ENCODE assay signal across 20 mouse cellular contexts in genomic region chr5:116478607-116479371, GRCm38 (mm10). TPM values are rescaled to one million over a fixed set of nuclear protein-coding genes. Genes with fewer than 3 reads are reported as not detected.
DNase-seq lines count a peak whose midpoint lies in the region; ATAC-seq and TF ChIP-seq lines count a peak whose summit lies in the region.
"Had no signal": no experiment of that assay in that cellular context is flagged by ENCODE, and none has a peak within 500 bp of the region (broad histone marks: within the 10 kb centered on the region; RNA-seq: fewer than 3 reads in every experiment).

No protein-coding gene starts in this region.

- no peaks in the 10 kb centered on the region for H3K27me3 ChIP-seq in hindbrain, postnatal 0 days (ENCODE audit: insufficient read depth, low read length)
- H3K27me3 ChIP-seq in hindbrain, embryonic 10.5 days (ENCODE audit: insufficient read depth, poor library complexity, severe bottlenecking): no peaks in the 10 kb centered on the region
- no peaks in the 10 kb centered on the region; the same call in 1 of the 2 replicates for H3K27me3 ChIP-seq in neural tube, embryonic 15.5 days (replicated peaks)
- H3K27me3 ChIP-seq: CH12.LX; hindbrain, embryonic 13.5 days had no signal

- no peak overlapping the region for H3K4me2 ChIP-seq in hindbrain, postnatal 0 days (ENCODE audit: low read depth, low read length)
- no peak overlapping the region for H3K4me2 ChIP-seq in neural tube, embryonic 15.5 days
- H3K4me2 ChIP-seq: hindbrain, embryonic 13.5 days had no signal

- H3K9me3 ChIP-seq in hindbrain, postnatal 0 days (ENCODE audit: low read length): no peaks in the 10 kb centered on the region
- no peaks in the 10 kb centered on the region for H3K9me3 ChIP-seq in hindbrain, embryonic 10.5 days
- H3K9me3 ChIP-seq in neural tube, embryonic 15.5 days (replicated peaks): no peaks in the 10 kb centered on the region
- H3K9me3 ChIP-seq: forebrain, embryonic 10.5 days; hindbrain, embryonic 13.5 days had no signal

- H3K27ac ChIP-seq in hindbrain, postnatal 0 days: no peak overlapping the region
- H3K27ac ChIP-seq in hindbrain, embryonic 10.5 days: no peak overlapping the region
- H3K27ac ChIP-seq in neural tube, embryonic 15.5 days (replicated peaks): 0 out of 2 replicates have a peak overlapping the region, but pooled peaks have one; percentile 5
- H3K27ac ChIP-seq: forebrain, embryonic 10.5 days; left cerebral cortex, adult 2 months had no signal

- H3K4me3 ChIP-seq in hindbrain, postnatal 0 days (ENCODE audit: low read length): no peak overlapping the region
- H3K4me3 ChIP-seq in hindbrain, embryonic 10.5 days: no peak overlapping the region
- H3K4me3 ChIP-seq in neural tube, embryonic 15.5 days (replicated peaks): no peak overlapping the region
- H3K4me3 ChIP-seq: forebrain, embryonic 10.5 days; hindbrain, embryonic 13.5 days; left cerebral cortex, adult 2 months had no signal

- peak; percentile 68 for DNase-seq in hindbrain, postnatal 0 days (ENCODE audit: low spot score)
- no peak for DNase-seq in hindbrain, embryonic 10.5 days (ENCODE audit: low spot score)
- no peak for DNase-seq in neural tube, embryonic 10.5 days (ENCODE audit: extremely low spot score, low spot score)
- peak; percentile 76 for DNase-seq in lung, postnatal 10 days
- DNase-seq in frontal cortex, postnatal 25 days (ENCODE audit: low spot score in 2 of 2): no peak
- DNase-seq in heart, adult 18-20 months: no peak
- DNase-seq: adrenal gland, adult 8-10 months; gastrocnemius, postnatal 36 days; kidney, adult 18-20 months; liver, postnatal 0 days; right cerebral cortex, postnatal 25 days; spleen, adult 18-20 months had no signal

- no peak overlapping the region for H3K9ac ChIP-seq in hindbrain, postnatal 0 days (replicated peaks; ENCODE audit: low read length)
- no peak overlapping the region for H3K9ac ChIP-seq in neural tube, embryonic 15.5 days (replicated peaks)
- H3K9ac ChIP-seq: hindbrain, embryonic 13.5 days; liver, postnatal 0 days had no signal

- TF ChIP-seq CTCF in hindbrain, postnatal 0 days (IDR thresholded peaks at IDR 0.05; ENCODE audit: low read depth): no peak

- H3K4me1 ChIP-seq in hindbrain, postnatal 0 days (ENCODE audit: insufficient read depth, low read length): no peaks in the 10 kb centered on the region
- H3K4me1 ChIP-seq in hindbrain, embryonic 10.5 days (replicated peaks): 0 out of 2 replicates have a peak, but pooled peaks cover 5% of the 10 kb centered on the region
- peaks cover 14% of the 10 kb centered on the region; the same call in 1 of the 2 replicates for H3K4me1 ChIP-seq in neural tube, embryonic 15.5 days

- H3K36me3 ChIP-seq in hindbrain, postnatal 0 days (ENCODE audit: insufficient read depth, low read length): no peaks in the 10 kb centered on the region
- H3K36me3 ChIP-seq in hindbrain, embryonic 10.5 days: peaks cover 46% of the 10 kb centered on the region
- H3K36me3 ChIP-seq in neural tube, embryonic 15.5 days: 0 out of 2 replicates have a peak, but pooled peaks cover 7% of the 10 kb centered on the region
- H3K36me3 ChIP-seq: G1E had no signal

- no peak for ATAC-seq in hindbrain, postnatal 0 days
- ATAC-seq in neural tube, embryonic 15.5 days (ENCODE audit: low FRiP score): no peak
- ATAC-seq: inflammation-experienced regulatory T-cells, adult 6 months; liver, postnatal 0 days had no signal

- WGBS in hindbrain, postnatal 0 days: 53% methylated on average over 18 of the region's 18 CpGs
- 92% methylated on average over 18 of the region's 18 CpGs for WGBS in hindbrain, embryonic 10.5 days
- WGBS in neural tube, embryonic 15.5 days: 76% methylated on average over 18 of the region's 18 CpGs

RNA-seq across cellular contexts. Expression of gene Hspb8, which starts 56.1 kb away (rescaled TPM):
- 13.2 and 17.9 TPM in 2 replicates for total RNA-seq in hindbrain, postnatal 0 days (2014; rRNA removed)
- 10.0 and 11.2 TPM in 2 replicates for polyA plus RNA-seq in hindbrain, postnatal 0 days (2015; fragmentation: Nextera tagmentation; extraction: Ambion mirVana)
- 7.3 and 9.7 TPM in 2 replicates for polyA plus RNA-seq in hindbrain, embryonic 10.5 days (2016; fragmentation: Nextera tagmentation; extraction: Ambion mirVana)
- polyA plus RNA-seq in neural tube, embryonic 15.5 days (2015; fragmentation: Nextera tagmentation; extraction: Ambion mirVana): 8.9 and 11.9 TPM in 2 replicates
- total RNA-seq in heart, adult 18-20 months (2021): 100 to 1,000 TPM; 423 to 471 TPM
- total RNA-seq: CH12.LX; megakaryocyte-erythroid progenitor cell, adult 5-6 weeks had no signal
- polyA plus RNA-seq: G1E; inflammation-experienced regulatory T-cells, adult 6 months had no signal

Comparison
In these comparisons a context has a peak if more than half of its experiments do, and no peak if none do; other contexts are left out.
1. DNase-seq: peak in hindbrain, postnatal 0 days (single experiment) and lung, postnatal 10 days (single experiment); none in hindbrain, embryonic 10.5 days (single experiment), neural tube, embryonic 10.5 days (single experiment), frontal cortex, postnatal 25 days (0 of 2) and heart, adult 18-20 months (0 of 2).